Mouse (Mus musculus) thymus, adult 2 months (tissue): ENCODE data around the gene Olfr370.

Experiments
- CTCF ChIP-seq: fragments of 200-500 bp; IDR thresholded peaks from 2 replicates; pipeline ENCODE4 v1.5.1; 2012; ENCODE audit warnings: mild to moderate bottlenecking, control low read depth, low read length, moderate library complexity, borderline replicate concordance; ENCODE audit not compliant: control insufficient read depth, poor library complexity, insufficient read depth; ENCODE audit errors: extremely low read depth
- POLR2A ChIP-seq: fragments of 200-500 bp; IDR thresholded peaks from 2 replicates; pipeline ENCODE4 v1.6.1; 2012; ENCODE audit warnings: mild to moderate bottlenecking, low read length, control low read depth, moderate library complexity; ENCODE audit not compliant: control insufficient read depth, poor library complexity, insufficient read depth; ENCODE audit errors: extremely low read depth

GRCm38 (mm10) chr8:83588886-83589285 lies 53.3 kb downstream of the Olfr370 start:
- no peak for TF ChIP-seq CTCF
- TF ChIP-seq POLR2A: no peak
